Mouse (Mus musculus): ENCODE measurements around the gene Uso1. TPM values are rescaled to one million over a fixed set of nuclear protein-coding genes. Genes with fewer than 3 reads are reported as not detected.

Gene Uso1
- polyA plus RNA-seq, 1 experiment from 2014 or later, result 34.1 TPM

- Histone ChIP-seq H3K9ac (ENCODE audit: low read depth, low read length) (no peak within 1 kb of the TSS), H3K36me3 (ENCODE audit: control insufficient read depth, insufficient read depth, low read length) (no peaks in the 10 kb centered on the region), H3K4me2 (replicated peaks; ENCODE audit: low read depth, low read length) (no peak within 1 kb of the TSS), H3K27ac (ENCODE audit: low read depth, low read length) (no peak within 1 kb of the TSS), H3K9me3 (ENCODE audit: control insufficient read depth, low read length) (no peaks in the 10 kb centered on the region), H3K4me1 (replicated peaks; ENCODE audit: control insufficient read depth, insufficient read depth, low read length) (no peaks in the 10 kb centered on the region), H3K4me3 (ENCODE audit: low read depth, low read length) (no peak within 1 kb of the TSS), H3K27me3 (ENCODE audit: control insufficient read depth, insufficient read depth, low read length) (no peaks in the 10 kb centered on the region)
- ATAC-seq (ENCODE audit: low FRiP score) (no peak), DNase-seq (ENCODE audit: low spot score) (no peak)
- 93% methylated on average over 4 of the region's 4 CpGs for WGBS
Observed at GRCm38 (mm10) chr5:92215308-92215707, 77.6 kb downstream of the Uso1 start, which contains the start of gene U90926. Gene U90926 (minus strand): TSS chr5:92215408.

GRCm38 (mm10) chr5:92218915-92219793, 81.4 kb downstream of the Uso1 start:
- Histone ChIP-seq H3K4me3 (ENCODE audit: low read depth, low read length) (no peak overlapping the region), H3K9me3 (ENCODE audit: control insufficient read depth, low read length) (no peaks in the 10 kb centered on the region), H3K4me2 (replicated peaks; ENCODE audit: low read depth, low read length) (no peak overlapping the region), H3K36me3 (ENCODE audit: control insufficient read depth, insufficient read depth, low read length) (no peaks in the 10 kb centered on the region), H3K27ac (ENCODE audit: low read depth, low read length) (no peak overlapping the region; the same call in 1 of the 2 replicates), H3K9ac (ENCODE audit: low read depth, low read length) (no peak overlapping the region), H3K4me1 (replicated peaks; ENCODE audit: control insufficient read depth, insufficient read depth, low read length) (no peaks in the 10 kb centered on the region), H3K27me3 (ENCODE audit: control insufficient read depth, insufficient read depth, low read length) (no peaks in the 10 kb centered on the region)
- ATAC-seq (ENCODE audit: low FRiP score) (peak; percentile 78; the same call in 1 of the 2 replicates), DNase-seq (ENCODE audit: low spot score) (peak; percentile 26)
- 38% methylated on average over 17 of the region's 17 CpGs for WGBS

- no peak for DNase-seq (ENCODE audit: low spot score)
- Histone ChIP-seq H3K4me1 (replicated peaks; ENCODE audit: control insufficient read depth, insufficient read depth, low read length) (no peaks in the 10 kb centered on the region), H3K27ac (ENCODE audit: low read depth, low read length) (no peak overlapping the region), H3K4me3 (ENCODE audit: low read depth, low read length) (no peak overlapping the region), H3K36me3 (ENCODE audit: control insufficient read depth, insufficient read depth, low read length) (no peaks in the 10 kb centered on the region), H3K4me2 (replicated peaks; ENCODE audit: low read depth, low read length) (no peak overlapping the region), H3K9ac (ENCODE audit: low read depth, low read length) (no peak overlapping the region), H3K27me3 (ENCODE audit: control insufficient read depth, insufficient read depth, low read length) (no peaks in the 10 kb centered on the region), H3K9me3 (ENCODE audit: control insufficient read depth, low read length) (no peaks in the 10 kb centered on the region)
- WGBS, result 75% methylated on average over 6 of the region's 6 CpGs
- ATAC-seq (ENCODE audit: low FRiP score), result peak; percentile 38; the same call in 1 of the 2 replicates
Observed at GRCm38 (mm10) chr5:92219826-92220225, 82.1 kb downstream of the Uso1 start.

- no peaks in the 10 kb centered on the region for H3K9me3 ChIP-seq (ENCODE audit: control insufficient read depth, low read length)
- no peak overlapping the region for H3K4me3 ChIP-seq (ENCODE audit: low read depth, low read length)
- no peaks in the 10 kb centered on the region for H3K4me1 ChIP-seq (replicated peaks; ENCODE audit: control insufficient read depth, insufficient read depth, low read length)
- H3K27ac ChIP-seq (ENCODE audit: low read depth, low read length), result no peak overlapping the region
- H3K27me3 ChIP-seq (ENCODE audit: control insufficient read depth, insufficient read depth, low read length), result no peaks in the 10 kb centered on the region
- no peak overlapping the region for H3K9ac ChIP-seq (ENCODE audit: low read depth, low read length)
- ATAC-seq (ENCODE audit: low FRiP score) (no peak), DNase-seq (ENCODE audit: low spot score) (no peak)
- H3K4me2 ChIP-seq (replicated peaks; ENCODE audit: low read depth, low read length), result no peak overlapping the region
- no peaks in the 10 kb centered on the region for H3K36me3 ChIP-seq (ENCODE audit: control insufficient read depth, insufficient read depth, low read length)
- WGBS, result 92% methylated on average over 8 of the region's 8 CpGs
Observed at GRCm38 (mm10) chr5:92220287-92220902, 82.7 kb downstream of the Uso1 start.

- no peaks in the 10 kb centered on the region for H3K4me1 ChIP-seq (replicated peaks; ENCODE audit: control insufficient read depth, insufficient read depth, low read length)
- no peaks in the 10 kb centered on the region for H3K9me3 ChIP-seq (ENCODE audit: control insufficient read depth, low read length)
- DNase-seq (ENCODE audit: low spot score) (no peak), ATAC-seq (ENCODE audit: low FRiP score) (no peak)
- WGBS, result 89% methylated on average over 7 of the region's 7 CpGs
- no peak overlapping the region for H3K27ac ChIP-seq (ENCODE audit: low read depth, low read length)
- H3K4me2 ChIP-seq (replicated peaks; ENCODE audit: low read depth, low read length), result no peak overlapping the region
- no peaks in the 10 kb centered on the region for H3K27me3 ChIP-seq (ENCODE audit: control insufficient read depth, insufficient read depth, low read length)
- no peak overlapping the region for H3K9ac ChIP-seq (ENCODE audit: low read depth, low read length)
- H3K4me3 ChIP-seq (ENCODE audit: low read depth, low read length), result no peak overlapping the region
- H3K36me3 ChIP-seq (ENCODE audit: control insufficient read depth, insufficient read depth, low read length), result no peaks in the 10 kb centered on the region
Observed at GRCm38 (mm10) chr5:92227782-92228181, 90.0 kb downstream of the Uso1 start.

- H3K4me3 ChIP-seq (ENCODE audit: low read depth, low read length), result no peak overlapping the region
- H3K27ac ChIP-seq (ENCODE audit: low read depth, low read length), result no peak overlapping the region
- WGBS, result 26% methylated on average over 10 of the region's 10 CpGs
Observed at GRCm38 (mm10) chr5:92228776-92229175, 91.0 kb downstream of the Uso1 start.

GRCm38 (mm10) chr5:92229514-92229913, 91.8 kb downstream of the Uso1 start:
- no peaks in the 10 kb centered on the region for H3K27me3 ChIP-seq (ENCODE audit: control insufficient read depth, insufficient read depth, low read length)
- no peak overlapping the region for H3K4me2 ChIP-seq (replicated peaks; ENCODE audit: low read depth, low read length)
- H3K4me1 ChIP-seq (replicated peaks; ENCODE audit: control insufficient read depth, insufficient read depth, low read length), result no peaks in the 10 kb centered on the region
- H3K27ac ChIP-seq (ENCODE audit: low read depth, low read length), result no peak overlapping the region
- DNase-seq (ENCODE audit: low spot score), result no peak
- no peak overlapping the region for H3K9ac ChIP-seq (ENCODE audit: low read depth, low read length)
- ATAC-seq (ENCODE audit: low FRiP score), result no peak
- no peaks in the 10 kb centered on the region for H3K9me3 ChIP-seq (ENCODE audit: control insufficient read depth, low read length)
- H3K36me3 ChIP-seq (ENCODE audit: control insufficient read depth, insufficient read depth, low read length), result no peaks in the 10 kb centered on the region
- WGBS, result 95% methylated on average over 3 of the region's 3 CpGs
- H3K4me3 ChIP-seq (ENCODE audit: low read depth, low read length), result no peak overlapping the region

More at GRCm38 (mm10) chr5:92228776-92229175, 91.0 kb downstream of the Uso1 start:
- Histone ChIP-seq H3K27me3 (ENCODE audit: control insufficient read depth, insufficient read depth, low read length) (no peaks in the 10 kb centered on the region), H3K9me3 (ENCODE audit: control insufficient read depth, low read length) (no peaks in the 10 kb centered on the region), H3K36me3 (ENCODE audit: control insufficient read depth, insufficient read depth, low read length) (no peaks in the 10 kb centered on the region), H3K4me2 (replicated peaks; ENCODE audit: low read depth, low read length) (no peak overlapping the region), H3K9ac (ENCODE audit: low read depth, low read length) (no peak overlapping the region), H3K4me1 (replicated peaks; ENCODE audit: control insufficient read depth, insufficient read depth, low read length) (no peaks in the 10 kb centered on the region)
- no peak for DNase-seq (ENCODE audit: low spot score)
- no peak for ATAC-seq (ENCODE audit: low FRiP score)

GRCm38 (mm10) chr5:92230306-92230705, 92.6 kb downstream of the Uso1 start:
- no peak for DNase-seq (ENCODE audit: low spot score)
- WGBS, result 82% methylated on average over 11 of the region's 11 CpGs
- no peaks in the 10 kb centered on the region for H3K27me3 ChIP-seq (ENCODE audit: control insufficient read depth, insufficient read depth, low read length)
- no peak for ATAC-seq (ENCODE audit: low FRiP score)
- no peaks in the 10 kb centered on the region for H3K4me1 ChIP-seq (replicated peaks; ENCODE audit: control insufficient read depth, insufficient read depth, low read length)
- H3K4me2 ChIP-seq (replicated peaks; ENCODE audit: low read depth, low read length), result no peak overlapping the region
- no peak overlapping the region for H3K27ac ChIP-seq (ENCODE audit: low read depth, low read length)
- H3K36me3 ChIP-seq (ENCODE audit: control insufficient read depth, insufficient read depth, low read length), result no peaks in the 10 kb centered on the region
- H3K9me3 ChIP-seq (ENCODE audit: control insufficient read depth, low read length), result no peaks in the 10 kb centered on the region
- no peak overlapping the region for H3K9ac ChIP-seq (ENCODE audit: low read depth, low read length)
- no peak overlapping the region for H3K4me3 ChIP-seq (ENCODE audit: low read depth, low read length)
